Mouse (Mus musculus): ENCODE data around the gene Dnmt3a. TPM values are rescaled to one million over a fixed set of nuclear protein-coding genes. Genes with fewer than 3 reads are reported as not detected.

Dnmt3a gene
- polyA plus RNA-seq, 1 experiment from 2014 or later, result 13.3 TPM

- in situ Hi-C loops (cut with MboI; ENCODE audit: low pct_unique_long_range_greater_than_20kb), result no loop called here
- ChIA-PET CTCF (no interaction called here), POLR2A (no interaction called here)
- no peaks in the 10 kb centered on the region for H3K27me3 ChIP-seq
- no peak for TF ChIP-seq CTCF (IDR thresholded peaks at IDR 0.05)
- DNase-seq (ENCODE audit: low read depth, low spot score) (no peak), ATAC-seq (no peak)
Measured at GRCm38 (mm10) chr12:3891779-3892239, 86.0 kb downstream of the Dnmt3a start.

GRCm38 (mm10) chr12:3892240-3893059 is 86.6 kb downstream of the Dnmt3a start:
- ChIA-PET CTCF (no interaction called here), POLR2A (interaction anchor here (0.7 kb wide), 1 partner anchor 214 kb away, joined by 3 read pairs; no protein-coding TSS in a partner anchor)
- no peak for ATAC-seq
- H3K27me3 ChIP-seq, result no peaks in the 10 kb centered on the region
- no peak for TF ChIP-seq CTCF (IDR thresholded peaks at IDR 0.05)
- in situ Hi-C loops (cut with MboI; ENCODE audit: low pct_unique_long_range_greater_than_20kb), result no loop called here
- no peak for DNase-seq (ENCODE audit: low read depth, low spot score)

- no peak for TF ChIP-seq CTCF (IDR thresholded peaks at IDR 0.05)
- ATAC-seq, result no peak
- ChIA-PET POLR2A (no interaction called here), CTCF (no interaction called here)
- no peaks in the 10 kb centered on the region for H3K27me3 ChIP-seq
- in situ Hi-C loops (cut with MboI; ENCODE audit: low pct_unique_long_range_greater_than_20kb), result no loop called here
- no peak for DNase-seq (ENCODE audit: low read depth, low spot score)
Measured at GRCm38 (mm10) chr12:3893335-3893734, 87.5 kb downstream of the Dnmt3a start.

GRCm38 (mm10) chr12:3894525-3894924 is 88.7 kb downstream of the Dnmt3a start:
- no peak for ATAC-seq
- in situ Hi-C loops (cut with MboI; ENCODE audit: low pct_unique_long_range_greater_than_20kb), result no loop called here
- CTCF ChIA-PET, result interaction anchor here (0.7 kb wide), 1 partner anchor 19 kb away, joined by 3 read pairs; no protein-coding TSS in a partner anchor
- H3K27me3 ChIP-seq, result no peaks in the 10 kb centered on the region
- POLR2A ChIA-PET, result no interaction called here
- no peak for TF ChIP-seq CTCF (IDR thresholded peaks at IDR 0.05)
- DNase-seq (ENCODE audit: low read depth, low spot score), result no peak

GRCm38 (mm10) chr12:3897057-3897545 is 91.3 kb downstream of the Dnmt3a start:
- no peak for ATAC-seq
- in situ Hi-C loops (cut with MboI; ENCODE audit: low pct_unique_long_range_greater_than_20kb), result no loop called here
- no peak for DNase-seq (ENCODE audit: low read depth, low spot score)
- no peak for TF ChIP-seq CTCF (IDR thresholded peaks at IDR 0.05)
- CTCF ChIA-PET, result no interaction called here
- POLR2A ChIA-PET, result no interaction called here
- H3K27me3 ChIP-seq, result no peaks in the 10 kb centered on the region

- ChIA-PET CTCF (no interaction called here), POLR2A (no interaction called here)
- ATAC-seq (no peak), DNase-seq (ENCODE audit: low read depth, low spot score) (no peak)
- TF ChIP-seq CTCF (IDR thresholded peaks at IDR 0.05), result no peak
- no peaks in the 10 kb centered on the region for H3K27me3 ChIP-seq
- in situ Hi-C loops (cut with MboI; ENCODE audit: low pct_unique_long_range_greater_than_20kb), result no loop called here
Measured at GRCm38 (mm10) chr12:3898811-3899210, 93.0 kb downstream of the Dnmt3a start.

GRCm38 (mm10) chr12:3905436-3905835 is 99.6 kb downstream of the Dnmt3a start:
- H3K27me3 ChIP-seq, result no peaks in the 10 kb centered on the region
- POLR2A ChIA-PET, result no interaction called here
- ATAC-seq, result no peak
- no peak for DNase-seq (ENCODE audit: low read depth, low spot score)
- in situ Hi-C loops (cut with MboI; ENCODE audit: low pct_unique_long_range_greater_than_20kb), result no loop called here
- no peak for TF ChIP-seq CTCF (IDR thresholded peaks at IDR 0.05)
- CTCF ChIA-PET, result no interaction called here

- in situ Hi-C loops (cut with MboI; ENCODE audit: low pct_unique_long_range_greater_than_20kb), result no loop called here
- CTCF ChIA-PET, result no interaction called here
- POLR2A ChIA-PET, result no interaction called here
- no peaks in the 10 kb centered on the region for H3K27me3 ChIP-seq
- ATAC-seq (no peak), DNase-seq (ENCODE audit: low read depth, low spot score) (no peak)
- no peak for TF ChIP-seq CTCF (IDR thresholded peaks at IDR 0.05)
Measured at GRCm38 (mm10) chr12:3906308-3906707, 100.5 kb downstream of the Dnmt3a start.

- in situ Hi-C loops (cut with MboI; ENCODE audit: low pct_unique_long_range_greater_than_20kb), result no loop called here
- POLR2A ChIA-PET, result no interaction called here
- no peak for DNase-seq (ENCODE audit: low read depth, low spot score)
- CTCF ChIA-PET, result no interaction called here
- H3K27me3 ChIP-seq, result no peaks in the 10 kb centered on the region
- TF ChIP-seq CTCF (IDR thresholded peaks at IDR 0.05), result no peak
- ATAC-seq, result no peak
Measured at GRCm38 (mm10) chr12:3907008-3907407, 101.2 kb downstream of the Dnmt3a start.

- TF ChIP-seq CTCF (IDR thresholded peaks at IDR 0.05), result no peak
- H3K27me3 ChIP-seq, result no peaks in the 10 kb centered on the region
- CTCF ChIA-PET, result no interaction called here
- DNase-seq (ENCODE audit: low read depth, low spot score) (no peak), ATAC-seq (no peak)
- POLR2A ChIA-PET, result no interaction called here
- in situ Hi-C loops (cut with MboI; ENCODE audit: low pct_unique_long_range_greater_than_20kb), result no loop called here
Measured at GRCm38 (mm10) chr12:3907418-3907817, 101.6 kb downstream of the Dnmt3a start.

GRCm38 (mm10) chr12:3910466-3911093 is 104.8 kb downstream of the Dnmt3a start:
- ChIA-PET POLR2A (no interaction called here), CTCF (no interaction called here)
- no peak for TF ChIP-seq CTCF (IDR thresholded peaks at IDR 0.05)
- DNase-seq (ENCODE audit: low read depth, low spot score), result no peak
- no peak for ATAC-seq
- H3K27me3 ChIP-seq, result no peaks in the 10 kb centered on the region
- in situ Hi-C loops (cut with MboI; ENCODE audit: low pct_unique_long_range_greater_than_20kb), result no loop called here
